In genomic region chr17:86198496-86199465, GRCm38 (mm10) we compare ENCODE assay signal across 16 mouse cellular contexts. TPM values are rescaled to one million over a fixed set of nuclear protein-coding genes. Genes with fewer than 3 reads are reported as not detected.
A peak's percentile ranks its signal among the peaks of the same experiment; 100 is the strongest.
DNase-seq lines count a peak whose midpoint lies in the region; ATAC-seq and TF ChIP-seq lines count a peak whose summit lies in the region.
"Had no signal": no experiment of that assay in that cellular context is flagged by ENCODE, and none has a peak within 500 bp of the region (broad histone marks: within the 10 kb centered on the region; RNA-seq: fewer than 3 reads in every experiment).

No protein-coding gene starts in this region.

- H3K36me3 ChIP-seq in heart, embryonic 12.5 days, result no peaks in the 10 kb centered on the region
- H3K36me3 ChIP-seq in heart, embryonic 16.5 days (ENCODE audit: control insufficient read depth, insufficient read depth), result no peaks in the 10 kb centered on the region
- H3K36me3 ChIP-seq in kidney, adult 2 months (ENCODE audit: control insufficient read depth, insufficient read depth, low read length), result no peaks in the 10 kb centered on the region
- H3K36me3 ChIP-seq in hindbrain, postnatal 0 days (ENCODE audit: insufficient read depth, low read length), result no peaks in the 10 kb centered on the region
- H3K36me3 ChIP-seq: liver, embryonic 12.5 days; neural tube, embryonic 12.5 days had no signal

- no peaks in the 10 kb centered on the region for H3K9me3 ChIP-seq in heart, embryonic 12.5 days (replicated peaks)
- H3K9me3 ChIP-seq in heart, embryonic 16.5 days (replicated peaks; ENCODE audit: control insufficient read depth, low read length), result no peaks in the 10 kb centered on the region
- H3K9me3 ChIP-seq in hindbrain, postnatal 0 days (ENCODE audit: low read length), result no peaks in the 10 kb centered on the region
- H3K9me3 ChIP-seq: liver, embryonic 12.5 days; megakaryocyte, embryonic 14.5 days; neural tube, embryonic 12.5 days had no signal

- DNase-seq in heart, adult 8-10 months (ENCODE audit: low spot score), result no peak
- peak; percentile 83 for DNase-seq in kidney, adult 2 months
- DNase-seq in kidney, postnatal 36 days, result peak; percentile 69 to 73
- no peak for DNase-seq in hindbrain, postnatal 0 days (ENCODE audit: low spot score)
- no peak for DNase-seq in thymus, postnatal 36 days
- DNase-seq: adrenal gland, postnatal 25 days; cerebellum, postnatal 14 days; layer of hippocampus, postnatal 36 days; left cerebral cortex, postnatal 4 days had no signal

- H3K4me1 ChIP-seq in heart, embryonic 12.5 days (replicated peaks), result peaks cover 65% of the 10 kb centered on the region
- peaks cover 25% of the 10 kb centered on the region for H3K4me1 ChIP-seq in heart, embryonic 16.5 days (ENCODE audit: control insufficient read depth, insufficient read depth, low read length)
- peaks cover 46% of the 10 kb centered on the region for H3K4me1 ChIP-seq in kidney, adult 2 months (ENCODE audit: control insufficient read depth, insufficient read depth, low read length)
- 0 out of 2 replicates have a peak, but pooled peaks cover 5% of the 10 kb centered on the region for H3K4me1 ChIP-seq in hindbrain, postnatal 0 days (ENCODE audit: insufficient read depth, low read length)

- no peaks in the 10 kb centered on the region for H3K27me3 ChIP-seq in heart, embryonic 12.5 days (replicated peaks)
- H3K27me3 ChIP-seq in heart, embryonic 16.5 days (ENCODE audit: control insufficient read depth, insufficient read depth, low read length), result no peaks in the 10 kb centered on the region
- no peaks in the 10 kb centered on the region for H3K27me3 ChIP-seq in kidney, adult 2 months (replicated peaks; ENCODE audit: control insufficient read depth, insufficient read depth, low read length)
- no peaks in the 10 kb centered on the region for H3K27me3 ChIP-seq in hindbrain, postnatal 0 days (ENCODE audit: insufficient read depth, low read length)
- H3K27me3 ChIP-seq: liver, embryonic 12.5 days; megakaryocyte, embryonic 14.5 days; neural tube, embryonic 12.5 days had no signal

- H3K9ac ChIP-seq in heart, embryonic 12.5 days, result no peak overlapping the region
- H3K9ac ChIP-seq in heart, embryonic 16.5 days (ENCODE audit: low read length), result 0 out of 2 replicates have a peak overlapping the region, but pooled peaks have one; percentile 12
- no peak overlapping the region for H3K9ac ChIP-seq in hindbrain, postnatal 0 days (replicated peaks; ENCODE audit: low read length)
- H3K9ac ChIP-seq: liver, embryonic 12.5 days; neural tube, embryonic 12.5 days had no signal

- TF ChIP-seq CTCF in kidney, adult 2 months (conservative IDR thresholded peaks at IDR 0.05; ENCODE audit: insufficient read depth, insufficient read length, low read depth, low read length), result no peak
- TF ChIP-seq CTCF in hindbrain, postnatal 0 days (IDR thresholded peaks at IDR 0.05; ENCODE audit: low read depth), result no peak

- no peak for ATAC-seq in heart, embryonic 12.5 days (ENCODE audit: insufficient number of reproducible peaks, low FRiP score)
- no peak; the same call in 1 of the 2 replicates for ATAC-seq in heart, embryonic 16.5 days (replicated peaks; ENCODE audit: extremely low read depth, insufficient read depth, low FRiP score)
- no peak for ATAC-seq in hindbrain, postnatal 0 days
- ATAC-seq: forebrain, embryonic 16.5 days; liver, embryonic 12.5 days; lung, postnatal 0 days had no signal

- no peak for TF ChIP-seq POLR2A in kidney, adult 2 months (IDR thresholded peaks at IDR 0.05; ENCODE audit: low read depth, low read length)

- 67% methylated on average over 16 of the region's 16 CpGs for WGBS in heart, embryonic 12.5 days
- 68% methylated on average over 16 of the region's 16 CpGs for WGBS in heart, embryonic 16.5 days
- 45% methylated on average over 16 of the region's 16 CpGs for WGBS in kidney, adult 2 months
- WGBS in hindbrain, postnatal 0 days, result 86% methylated on average over 16 of the region's 16 CpGs

- no peak overlapping the region for H3K4me3 ChIP-seq in heart, embryonic 12.5 days
- no peak overlapping the region for H3K4me3 ChIP-seq in heart, embryonic 16.5 days (ENCODE audit: low read length)
- no peak overlapping the region for H3K4me3 ChIP-seq in kidney, adult 2 months (ENCODE audit: insufficient read depth, low read depth, low read length)
- H3K4me3 ChIP-seq in hindbrain, postnatal 0 days (ENCODE audit: low read length), result no peak overlapping the region
- H3K4me3 ChIP-seq: liver, embryonic 12.5 days; megakaryocyte, embryonic 14.5 days; neural tube, embryonic 12.5 days had no signal

- H3K27ac ChIP-seq in heart, embryonic 12.5 days (ENCODE audit: poor library complexity, severe bottlenecking), result peak overlapping the region; percentile 10; the same call in 1 of the 2 replicates
- peak overlapping the region; percentile 38; the same call in 1 of the 2 replicates for H3K27ac ChIP-seq in heart, embryonic 16.5 days (ENCODE audit: low read length)
- peak overlapping the region; percentile 89 for H3K27ac ChIP-seq in kidney, adult 2 months (ENCODE audit: insufficient read depth, low read depth, low read length)
- no peak overlapping the region for H3K27ac ChIP-seq in hindbrain, postnatal 0 days
- H3K27ac ChIP-seq: liver, embryonic 12.5 days; neural tube, embryonic 12.5 days had no signal

- no peak overlapping the region for H3K4me2 ChIP-seq in heart, embryonic 12.5 days
- no peak overlapping the region for H3K4me2 ChIP-seq in heart, embryonic 16.5 days (ENCODE audit: low read depth, low read length)
- H3K4me2 ChIP-seq in hindbrain, postnatal 0 days (ENCODE audit: low read depth, low read length), result no peak overlapping the region
- H3K4me2 ChIP-seq: liver, embryonic 12.5 days; neural tube, embryonic 12.5 days had no signal

RNA-seq across cellular contexts. Expression of gene Prkce, which starts 31.2 kb away (rescaled TPM):
- polyA plus RNA-seq in heart, embryonic 12.5 days (2016; fragmentation: Nextera tagmentation; extraction: Ambion mirVana), result 12.0 and 14.6 TPM in 2 replicates
- total RNA-seq in heart, adult 8-10 months (2022), result 10 to 100 TPM; 24.0 to 30.1 (median 27.4) TPM
- polyA plus RNA-seq in heart, embryonic 16.5 days (2015; fragmentation: Nextera tagmentation; extraction: Ambion mirVana), result 6.0 and 8.2 TPM in 2 replicates
- 5.0 and 6.1 TPM in 2 replicates for polyA plus RNA-seq in kidney, adult 2 months (2012; rRNA removed)
- total RNA-seq in hindbrain, postnatal 0 days (2014; rRNA removed), result 53.5 and 55.8 TPM in 2 replicates
- 47.4 and 50.8 TPM in 2 replicates for polyA plus RNA-seq in hindbrain, postnatal 0 days (2015; fragmentation: Nextera tagmentation; extraction: Ambion mirVana)

RNA-seq across cellular contexts. Expression of gene Srbd1, which starts 53.8 kb away (rescaled TPM):
- 13.1 and 14.0 TPM in 2 replicates for polyA plus RNA-seq in heart, embryonic 12.5 days (2016; fragmentation: Nextera tagmentation; extraction: Ambion mirVana)
- 10 to 100 TPM; 12.5 to 17.5 (median 13.4) TPM for total RNA-seq in heart, adult 8-10 months (2022)
- 11.5 and 12.0 TPM in 2 replicates for polyA plus RNA-seq in heart, embryonic 16.5 days (2015; fragmentation: Nextera tagmentation; extraction: Ambion mirVana)
- 2.3 and 3.6 TPM in 2 replicates for polyA plus RNA-seq in kidney, adult 2 months (2012; rRNA removed)
- 8.6 and 12.1 TPM in 2 replicates for total RNA-seq in hindbrain, postnatal 0 days (2014; rRNA removed)
- 7.4 and 7.9 TPM in 2 replicates for polyA plus RNA-seq in hindbrain, postnatal 0 days (2015; fragmentation: Nextera tagmentation; extraction: Ambion mirVana)

Comparison
In these comparisons a context has a peak if more than half of its experiments do, and no peak if none do; other contexts are left out.
1. DNase-seq: peak in kidney, adult 2 months (single experiment) and kidney, postnatal 36 days (2 of 2); none in heart, adult 8-10 months (single experiment), hindbrain, postnatal 0 days (single experiment) and thymus, postnatal 36 days (0 of 2).